In the genomic region with DNA sequence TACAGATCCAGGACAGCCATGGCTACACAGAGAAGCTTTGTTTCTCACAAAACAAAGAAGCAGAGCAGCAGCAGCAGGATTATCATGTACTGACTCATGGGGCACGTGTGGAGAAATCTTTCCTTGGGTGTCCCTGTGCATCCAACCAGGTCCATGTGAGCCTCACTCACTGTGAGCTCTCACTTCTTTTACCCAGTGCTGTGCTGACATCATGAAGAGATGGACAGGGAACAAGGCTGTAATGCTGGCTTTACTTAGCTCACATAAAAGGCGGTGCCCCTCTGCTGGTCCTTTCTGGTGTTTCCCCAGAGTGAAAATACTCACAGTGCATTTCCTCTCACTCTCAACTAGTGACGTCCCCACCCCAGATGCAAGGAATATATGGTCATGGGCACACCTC, we compare ENCODE assay signal across 17 mouse cellular contexts. TPM values are rescaled to one million over a fixed set of nuclear protein-coding genes. Genes with fewer than 3 reads are reported as not detected.
A peak's percentile ranks its signal among the peaks of the same experiment; 100 is the strongest.
DNase-seq lines count a peak whose midpoint lies in the region; ATAC-seq and TF ChIP-seq lines count a peak whose summit lies in the region.
"Had no signal": no experiment of that assay in that cellular context is flagged by ENCODE, and none has a peak within 500 bp of the region (broad histone marks: within the 10 kb centered on the region; RNA-seq: fewer than 3 reads in every experiment).

No protein-coding gene starts in this region.

- no peak overlapping the region for H3K9ac ChIP-seq in hindbrain, embryonic 14.5 days
- H3K9ac ChIP-seq in midbrain, embryonic 13.5 days (replicated peaks) = 0 out of 2 replicates have a peak overlapping the region, but pooled peaks have one; percentile 7
- H3K9ac ChIP-seq in hindbrain, postnatal 0 days (replicated peaks; ENCODE audit: low read length) = no peak overlapping the region
- no peak overlapping the region for H3K9ac ChIP-seq in neural tube, embryonic 15.5 days (replicated peaks)
- H3K9ac ChIP-seq: embryonic facial prominence, embryonic 12.5 days had no signal

- WGBS in hindbrain, embryonic 10.5 days = 84% methylated on average over 3 of the region's 3 CpGs
- 58% methylated on average over 3 of the region's 3 CpGs for WGBS in hindbrain, embryonic 14.5 days
- WGBS in midbrain, embryonic 13.5 days = 75% methylated on average over 3 of the region's 3 CpGs
- WGBS in midbrain, embryonic 10.5 days = 77% methylated on average over 3 of the region's 3 CpGs
- 60% methylated on average over 3 of the region's 3 CpGs for WGBS in hindbrain, postnatal 0 days
- WGBS in neural tube, embryonic 15.5 days = 67% methylated on average over 3 of the region's 3 CpGs

- H3K9me3 ChIP-seq in hindbrain, embryonic 10.5 days = no peaks in the 10 kb centered on the region
- no peaks in the 10 kb centered on the region for H3K9me3 ChIP-seq in hindbrain, embryonic 14.5 days (ENCODE audit: control insufficient read depth, low read length)
- no peaks in the 10 kb centered on the region for H3K9me3 ChIP-seq in midbrain, embryonic 13.5 days
- H3K9me3 ChIP-seq in midbrain, embryonic 10.5 days (replicated peaks) = no peaks in the 10 kb centered on the region
- H3K9me3 ChIP-seq in hindbrain, postnatal 0 days (ENCODE audit: low read length) = no peaks in the 10 kb centered on the region
- H3K9me3 ChIP-seq in neural tube, embryonic 15.5 days (replicated peaks) = no peaks in the 10 kb centered on the region
- H3K9me3 ChIP-seq: embryonic facial prominence, embryonic 12.5 days; megakaryocyte, embryonic 14.5 days had no signal

- H3K4me2 ChIP-seq in hindbrain, embryonic 14.5 days (replicated peaks) = no peak overlapping the region
- H3K4me2 ChIP-seq in midbrain, embryonic 13.5 days (replicated peaks) = no peak overlapping the region
- H3K4me2 ChIP-seq in hindbrain, postnatal 0 days (ENCODE audit: low read depth, low read length) = no peak overlapping the region
- no peak overlapping the region for H3K4me2 ChIP-seq in neural tube, embryonic 15.5 days
- H3K4me2 ChIP-seq: embryonic facial prominence, embryonic 12.5 days had no signal

- ATAC-seq in hindbrain, embryonic 14.5 days (ENCODE audit: low FRiP score) = no peak
- ATAC-seq in midbrain, embryonic 13.5 days = no peak
- ATAC-seq in hindbrain, postnatal 0 days = no peak
- ATAC-seq in neural tube, embryonic 15.5 days (ENCODE audit: low FRiP score) = no peak
- ATAC-seq: lung, postnatal 0 days had no signal

- DNase-seq in hindbrain, embryonic 10.5 days (ENCODE audit: low spot score) = no peak
- no peak for DNase-seq in hindbrain, embryonic 14.5 days (ENCODE audit: low spot score)
- DNase-seq in midbrain, embryonic 10.5 days (ENCODE audit: low spot score) = no peak
- no peak for DNase-seq in hindbrain, postnatal 0 days (ENCODE audit: low spot score)
- no peak for DNase-seq in spleen, postnatal 10 days (ENCODE audit: low spot score in 2 of 2)
- DNase-seq: cerebellum, postnatal 36 days; gastrocnemius, adult 2 months; heart, adult 2 months; kidney, postnatal 14 days; liver; retina, postnatal 1 day; thymus, postnatal 14 days had no signal

- H3K27ac ChIP-seq in hindbrain, embryonic 10.5 days = peak overlapping the region; percentile 53; the same call in 1 of the 2 replicates
- no peak overlapping the region for H3K27ac ChIP-seq in hindbrain, embryonic 14.5 days
- peak overlapping the region; percentile 72 for H3K27ac ChIP-seq in midbrain, embryonic 13.5 days
- H3K27ac ChIP-seq in midbrain, embryonic 10.5 days (replicated peaks) = no peak overlapping the region; the same call in 1 of the 2 replicates
- no peak overlapping the region for H3K27ac ChIP-seq in hindbrain, postnatal 0 days
- H3K27ac ChIP-seq in neural tube, embryonic 15.5 days (replicated peaks) = 0 out of 2 replicates have a peak overlapping the region, but pooled peaks have one; percentile 18
- H3K27ac ChIP-seq: embryonic facial prominence, embryonic 12.5 days; gastrocnemius, adult 2 months; heart, adult 2 months had no signal

- peaks cover 50% of the 10 kb centered on the region for H3K36me3 ChIP-seq in hindbrain, embryonic 10.5 days
- no peaks in the 10 kb centered on the region for H3K36me3 ChIP-seq in hindbrain, embryonic 14.5 days (replicated peaks; ENCODE audit: control insufficient read depth, insufficient read depth)
- H3K36me3 ChIP-seq in midbrain, embryonic 13.5 days = no peaks in the 10 kb centered on the region
- peaks cover 56% of the 10 kb centered on the region for H3K36me3 ChIP-seq in midbrain, embryonic 10.5 days
- H3K36me3 ChIP-seq in hindbrain, postnatal 0 days (ENCODE audit: insufficient read depth, low read length) = no peaks in the 10 kb centered on the region
- no peaks in the 10 kb centered on the region for H3K36me3 ChIP-seq in neural tube, embryonic 15.5 days

- no peak overlapping the region for H3K4me3 ChIP-seq in hindbrain, embryonic 10.5 days
- no peak overlapping the region for H3K4me3 ChIP-seq in hindbrain, embryonic 14.5 days (replicated peaks; ENCODE audit: low read length)
- no peak overlapping the region for H3K4me3 ChIP-seq in midbrain, embryonic 13.5 days (replicated peaks)
- no peak overlapping the region for H3K4me3 ChIP-seq in midbrain, embryonic 10.5 days
- no peak overlapping the region for H3K4me3 ChIP-seq in hindbrain, postnatal 0 days (ENCODE audit: low read length)
- no peak overlapping the region for H3K4me3 ChIP-seq in neural tube, embryonic 15.5 days (replicated peaks)
- H3K4me3 ChIP-seq: embryonic facial prominence, embryonic 12.5 days; gastrocnemius, adult 2 months; heart, adult 2 months; megakaryocyte, embryonic 14.5 days had no signal

- TF ChIP-seq CTCF in hindbrain, postnatal 0 days (IDR thresholded peaks at IDR 0.05; ENCODE audit: low read depth) = peak; percentile 23; the same call in 1 of the 2 replicates

- H3K4me1 ChIP-seq in hindbrain, embryonic 10.5 days (replicated peaks) = peaks cover 91% of the 10 kb centered on the region
- peaks cover 59% of the 10 kb centered on the region for H3K4me1 ChIP-seq in hindbrain, embryonic 14.5 days (replicated peaks; ENCODE audit: control insufficient read depth, insufficient read depth, low read length)
- H3K4me1 ChIP-seq in midbrain, embryonic 13.5 days (replicated peaks) = peaks cover 98% of the 10 kb centered on the region
- peaks cover 84% of the 10 kb centered on the region for H3K4me1 ChIP-seq in midbrain, embryonic 10.5 days
- peaks cover 40% of the 10 kb centered on the region for H3K4me1 ChIP-seq in hindbrain, postnatal 0 days (ENCODE audit: insufficient read depth, low read length)
- H3K4me1 ChIP-seq in neural tube, embryonic 15.5 days = peaks cover 97% of the 10 kb centered on the region

- no peaks in the 10 kb centered on the region for H3K27me3 ChIP-seq in hindbrain, embryonic 10.5 days (ENCODE audit: insufficient read depth, poor library complexity, severe bottlenecking)
- H3K27me3 ChIP-seq in hindbrain, embryonic 14.5 days (ENCODE audit: control insufficient read depth, insufficient read depth, low read length) = no peaks in the 10 kb centered on the region
- no peaks in the 10 kb centered on the region for H3K27me3 ChIP-seq in midbrain, embryonic 13.5 days
- no peaks in the 10 kb centered on the region for H3K27me3 ChIP-seq in midbrain, embryonic 10.5 days (ENCODE audit: low read depth, poor library complexity, severe bottlenecking)
- H3K27me3 ChIP-seq in hindbrain, postnatal 0 days (ENCODE audit: insufficient read depth, low read length) = no peaks in the 10 kb centered on the region
- no peaks in the 10 kb centered on the region for H3K27me3 ChIP-seq in neural tube, embryonic 15.5 days (replicated peaks)
- H3K27me3 ChIP-seq: embryonic facial prominence, embryonic 12.5 days; megakaryocyte, embryonic 14.5 days had no signal

RNA-seq across cellular contexts. Expression of gene Mrpl37, which starts 45.2 kb away (rescaled TPM):
- polyA plus RNA-seq in hindbrain, embryonic 10.5 days (2016; fragmentation: Nextera tagmentation; extraction: Ambion mirVana) = 116 and 121 TPM in 2 replicates
- 86.2 and 89.8 TPM in 2 replicates for polyA plus RNA-seq in hindbrain, embryonic 14.5 days (2014; fragmentation: Nextera tagmentation; extraction: Ambion mirVana)
- polyA plus RNA-seq in midbrain, embryonic 13.5 days (2015; fragmentation: Nextera tagmentation; extraction: Ambion mirVana) = 72.8 and 84.9 TPM in 2 replicates
- polyA plus RNA-seq in midbrain, embryonic 10.5 days (2016; fragmentation: Nextera tagmentation; extraction: Ambion mirVana) = 122 and 123 TPM in 2 replicates
- 59.2 TPM in 2 replicates for total RNA-seq in hindbrain, postnatal 0 days (2014; rRNA removed)
- 77.8 and 79.7 TPM in 2 replicates for polyA plus RNA-seq in hindbrain, postnatal 0 days (2015; fragmentation: Nextera tagmentation; extraction: Ambion mirVana)
- polyA plus RNA-seq in neural tube, embryonic 15.5 days (2015; fragmentation: Nextera tagmentation; extraction: Ambion mirVana) = 84.9 and 85.5 TPM in 2 replicates

RNA-seq across cellular contexts. Expression of gene Cyb5rl, which starts 45.3 kb away (rescaled TPM):
- 7.6 and 8.9 TPM in 2 replicates for polyA plus RNA-seq in hindbrain, embryonic 10.5 days (2016; fragmentation: Nextera tagmentation; extraction: Ambion mirVana)
- polyA plus RNA-seq in hindbrain, embryonic 14.5 days (2014; fragmentation: Nextera tagmentation; extraction: Ambion mirVana) = 2.7 and 4.8 TPM in 2 replicates
- 3.5 and 4.2 TPM in 2 replicates for polyA plus RNA-seq in midbrain, embryonic 13.5 days (2015; fragmentation: Nextera tagmentation; extraction: Ambion mirVana)
- 7.6 and 9.9 TPM in 2 replicates for polyA plus RNA-seq in midbrain, embryonic 10.5 days (2016; fragmentation: Nextera tagmentation; extraction: Ambion mirVana)
- 8.7 and 21.3 TPM in 2 replicates for total RNA-seq in hindbrain, postnatal 0 days (2014; rRNA removed)
- polyA plus RNA-seq in hindbrain, postnatal 0 days (2015; fragmentation: Nextera tagmentation; extraction: Ambion mirVana) = 4.1 and 4.6 TPM in 2 replicates
- 4.4 and 4.7 TPM in 2 replicates for polyA plus RNA-seq in neural tube, embryonic 15.5 days (2015; fragmentation: Nextera tagmentation; extraction: Ambion mirVana)

Comparison
In these comparisons a context has a peak if more than half of its experiments do, and no peak if none do; other contexts are left out.
1. H3K27ac ChIP-seq: peak in hindbrain, embryonic 10.5 days (single experiment), midbrain, embryonic 13.5 days (single experiment) and neural tube, embryonic 15.5 days (single experiment); none in hindbrain, embryonic 14.5 days (single experiment), midbrain, embryonic 10.5 days (single experiment) and hindbrain, postnatal 0 days (single experiment).